Mouse (Mus musculus) central nervous system, embryonic 14 days (tissue): ENCODE data around the gene Vmn2r10. TPM values are rescaled to one million over a fixed set of nuclear protein-coding genes. Genes with fewer than 3 reads are reported as not detected.

Experiments used
- polyA plus RNA-seq: library from polyadenylated mRNA; depleted of rRNA; stranded (reverse); fragments of >200 nt; gene quantifications from 2 replicates; pipeline ENCODE4 v1.2.3, GENCODE M21; 2012; rRNA removed

The Vmn2r10 gene
- not detected in 2 replicates for polyA plus RNA-seq

DNA sequence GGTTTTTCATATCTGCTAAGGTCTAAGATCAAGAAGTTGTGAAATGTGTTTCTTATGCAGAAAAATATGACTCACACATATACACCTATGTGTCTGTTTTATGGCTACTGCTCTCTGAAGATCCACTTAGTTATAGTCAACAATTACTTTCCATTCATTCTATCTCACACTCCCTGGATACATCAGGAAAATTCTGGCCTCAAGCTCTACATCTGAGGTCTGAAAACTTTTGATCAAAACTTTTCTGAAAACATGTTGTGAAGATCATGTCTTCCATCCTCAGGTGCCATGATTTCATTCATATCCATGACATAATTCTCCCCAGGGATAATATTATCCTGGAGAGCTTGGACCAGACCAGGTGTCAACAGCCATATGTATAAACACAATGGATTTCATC, at the start of gene Vmn2r10:
Gene Vmn2r10 (minus strand): TSS at position 101 of the 400 bp plus-strand sequence.

Other genes with a start within 250 kb of the Vmn2r10 start
- gene Rnf212, start 231.5 kb downstream of the Vmn2r10 start, polyA plus RNA-seq: 0.08 TPM in 1 of 2 replicates, not detected in the other
- not detected in 2 replicates for gene Tmed11, start 211.2 kb downstream of the Vmn2r10 start, polyA plus RNA-seq
- gene Vmn2r8, start 197.7 kb downstream of the Vmn2r10 start, polyA plus RNA-seq: not detected in 2 replicates
- gene Vmn2r9, start 153.9 kb downstream of the Vmn2r10 start, polyA plus RNA-seq: not detected in 2 replicates
- gene Vmn2r11, start 53.0 kb upstream of the Vmn2r10 start, polyA plus RNA-seq: not detected in 2 replicates
- gene Vmn2r12, start 91.4 kb upstream of the Vmn2r10 start, polyA plus RNA-seq: not detected in 2 replicates
- gene Vmn2r13, start 185.7 kb upstream of the Vmn2r10 start, polyA plus RNA-seq: not detected in 2 replicates
- gene Vmn2r14, start 218.2 kb upstream of the Vmn2r10 start, polyA plus RNA-seq: not detected in 2 replicates